Mouse (Mus musculus) granulocyte monocyte progenitor cell, adult 5-6 weeks (primary cell): ENCODE data around the gene Csf1. TPM values are rescaled to one million over a fixed set of nuclear protein-coding genes. Genes with fewer than 3 reads are reported as not detected.

ENCODE experiments used
- ATAC-seq: replicated peaks from 2 replicates; pipeline ENCODE4 v1.8.0; 2016; ENCODE audit warnings: mild to moderate bottlenecking, moderate TSS enrichment, inconsistent platforms; ENCODE audit not compliant: poor library complexity, severe bottlenecking
- total RNA-seq, 2 experiments: library from RNA; stranded (forward) in 1 of 2; stranded (reverse) in 1 of 2; fragments of 200-712, 200-1000 nt in 1 of 2; fragments of >200 nt in 1 of 2; fragmentation: Nextera tagmentation in 1 of 2; gene quantifications; 2 replicates each; pipeline ENCODE4 v1.2.3; 2014 to 2017

Csf1 gene
- total RNA-seq, 2 experiments from 2014 or later = 2.1 to 7.2 TPM

GRCm38 (mm10) chr3:107712081-107712480 lies 48.2 kb downstream of the Csf1 start:
- ATAC-seq = no peak

GRCm38 (mm10) chr3:107709156-107709555 lies 51.1 kb downstream of the Csf1 start:
- ATAC-seq = no peak

- ATAC-seq = no peak
Measured at GRCm38 (mm10) chr3:107707239-107707638, 53.0 kb downstream of the Csf1 start.

GRCm38 (mm10) chr3:107706164-107706563 lies 54.1 kb downstream of the Csf1 start:
- peak; percentile 97 for ATAC-seq

- no peak for ATAC-seq
Measured at GRCm38 (mm10) chr3:107704371-107704705, 55.9 kb downstream of the Csf1 start.

GRCm38 (mm10) chr3:107703675-107704370 lies 56.4 kb downstream of the Csf1 start:
- ATAC-seq = no peak

GRCm38 (mm10) chr3:107701767-107702394 lies 58.4 kb downstream of the Csf1 start:
- no peak for ATAC-seq

- ATAC-seq = no peak
Measured at GRCm38 (mm10) chr3:107700625-107701024, 59.6 kb downstream of the Csf1 start.

- no peak for ATAC-seq
Measured at GRCm38 (mm10) chr3:107696910-107697309, 63.4 kb downstream of the Csf1 start.

- ATAC-seq = peak; percentile 96
Measured at GRCm38 (mm10) chr3:107695948-107696881, 64.1 kb downstream of the Csf1 start, which contains the start of gene Ahcyl1. Ahcyl1 (minus strand) TSS chr3:107696560.

GRCm38 (mm10) chr3:107695219-107695947 lies 64.9 kb downstream of the Csf1 start:
- ATAC-seq = no peak

GRCm38 (mm10) chr3:107694256-107694900 lies 65.9 kb downstream of the Csf1 start:
- ATAC-seq = no peak

Other genes starting within 250 kb of the Csf1 start
- not detected in 2 replicates for gene Slc6a17, start 242.5 kb downstream of the Csf1 start, total RNA-seq (2014; fragmentation: Nextera tagmentation)
- gene Slc6a17, start 242.5 kb downstream of the Csf1 start, total RNA-seq (2017) = not detected in 2 replicates
- gene Ubl4b, start 205.4 kb downstream of the Csf1 start, total RNA-seq (2014; fragmentation: Nextera tagmentation) = not detected in 2 replicates
- not detected in 2 replicates for gene Ubl4b, start 205.4 kb downstream of the Csf1 start, total RNA-seq (2017)
- gene Alx3, start 165.4 kb downstream of the Csf1 start, total RNA-seq (2014; fragmentation: Nextera tagmentation) = not detected in 2 replicates
- gene Alx3, start 165.4 kb downstream of the Csf1 start, total RNA-seq (2017) = not detected in 2 replicates
- gene Gm10961, start 129.1 kb downstream of the Csf1 start, total RNA-seq (2014; fragmentation: Nextera tagmentation) = not detected in 2 replicates
- not detected in 2 replicates for gene Gm10961, start 129.1 kb downstream of the Csf1 start, total RNA-seq (2017)
- gene Strip1, start 128.8 kb downstream of the Csf1 start, total RNA-seq (2014; fragmentation: Nextera tagmentation) = 18.6 and 20.1 TPM in 2 replicates
- gene Strip1, start 128.8 kb downstream of the Csf1 start, total RNA-seq (2017) = 19.5 and 21.9 TPM in 2 replicates
- gene Ahcyl1, start 63.9 kb downstream of the Csf1 start, total RNA-seq (2014; fragmentation: Nextera tagmentation) = 81.6 and 100 TPM in 2 replicates
- 67.8 and 68.2 TPM in 2 replicates for gene Ahcyl1, start 63.9 kb downstream of the Csf1 start, total RNA-seq (2017)
- not detected in 2 replicates for gene Eps8l3, start 116.8 kb upstream of the Csf1 start, total RNA-seq (2014; fragmentation: Nextera tagmentation)
- gene Eps8l3, start 116.8 kb upstream of the Csf1 start, total RNA-seq (2017) = not detected in 2 replicates
- gene Gstm5, start 135.4 kb upstream of the Csf1 start, total RNA-seq (2014; fragmentation: Nextera tagmentation) = 16.0 and 24.7 TPM in 2 replicates
- gene Gstm5, start 135.4 kb upstream of the Csf1 start, total RNA-seq (2017) = 13.2 and 18.3 TPM in 2 replicates
- 7.1 and 11.3 TPM in 2 replicates for gene Gstm7, start 171.3 kb upstream of the Csf1 start, total RNA-seq (2014; fragmentation: Nextera tagmentation)
- gene Gstm7, start 171.3 kb upstream of the Csf1 start, total RNA-seq (2017) = 1.8 and 7.3 TPM in 2 replicates
- gene Gstm6, start 183.3 kb upstream of the Csf1 start, total RNA-seq (2014; fragmentation: Nextera tagmentation) = not detected in 2 replicates
- gene Gstm6, start 183.3 kb upstream of the Csf1 start, total RNA-seq (2017) = not detected in 2 replicates
- not detected in 2 replicates for gene Gstm3, start 208.8 kb upstream of the Csf1 start, total RNA-seq (2014; fragmentation: Nextera tagmentation)
- not detected in 2 replicates for gene Gstm3, start 208.8 kb upstream of the Csf1 start, total RNA-seq (2017)
- 2.2 and 6.2 TPM in 2 replicates for gene Gstm2, start 226.0 kb upstream of the Csf1 start, total RNA-seq (2014; fragmentation: Nextera tagmentation)
- gene Gstm2, start 226.0 kb upstream of the Csf1 start, total RNA-seq (2017) = 4.3 and 5.6 TPM in 2 replicates